Mouse (Mus musculus): ENCODE data around the gene Sesn1.

GRCm38 (mm10) chr10:41880206-41880605 lies 70.5 kb downstream of the Sesn1 start:
- TF ChIP-seq POLR2A (IDR thresholded peaks at IDR 0.05; ENCODE audit: control insufficient read depth, low read depth, low read length): no peak
- TF ChIP-seq CTCF (IDR thresholded peaks at IDR 0.05; ENCODE audit: control insufficient read depth, insufficient read depth, insufficient replicate concordance, low read depth, low read length): no peak
